Mouse (Mus musculus): Measurements from ENCODE around the gene Cradd. TPM values are rescaled to one million over a fixed set of nuclear protein-coding genes. Genes with fewer than 3 reads are reported as not detected.
A peak's percentile ranks its signal among the peaks of the same experiment; 100 is the strongest.

Gene Cradd
- polyA plus RNA-seq, 1 experiment from 2014 or later: 15.4 TPM

- Histone ChIP-seq H3K27me3 (replicated peaks; ENCODE audit: insufficient read depth, low read length) (no peaks in the 10 kb centered on the region), H3K4me1 (ENCODE audit: insufficient read depth, low read depth, low read length) (peaks cover 11% of the 10 kb centered on the region), H3K9ac (replicated peaks; ENCODE audit: low read depth) (no peak overlapping the region), H3K4me3 (ENCODE audit: low read depth, low read length) (no peak overlapping the region), H3K9me3 (ENCODE audit: low read length) (no peaks in the 10 kb centered on the region), H3K36me3 (ENCODE audit: insufficient read depth, low read length) (no peaks in the 10 kb centered on the region), H3K4me2 (replicated peaks; ENCODE audit: low read depth, low read length) (no peak overlapping the region), H3K27ac (ENCODE audit: low read length) (no peak overlapping the region)
- no peak for TF ChIP-seq CTCF (IDR thresholded peaks at IDR 0.05)
- no peak for TF ChIP-seq EP300 (IDR thresholded peaks at IDR 0.05)
- DNase-seq (ENCODE audit: low spot score): no peak
- no peak for ATAC-seq
- WGBS: 80% methylated on average over 14 of the region's 14 CpGs
These were observed 6.8 kb downstream of the Cradd start for GRCm38 (mm10) chr10:95317091-95317490.

GRCm38 (mm10) chr10:95316675-95317074 is 7.3 kb downstream of the Cradd start:
- DNase-seq (ENCODE audit: low spot score) (no peak), ATAC-seq (no peak)
- Histone ChIP-seq H3K4me1 (ENCODE audit: insufficient read depth, low read depth, low read length) (peaks cover 7% of the 10 kb centered on the region; the same call in 1 of the 2 replicates), H3K27me3 (replicated peaks; ENCODE audit: insufficient read depth, low read length) (no peaks in the 10 kb centered on the region), H3K4me2 (replicated peaks; ENCODE audit: low read depth, low read length) (no peak overlapping the region), H3K36me3 (ENCODE audit: insufficient read depth, low read length) (no peaks in the 10 kb centered on the region), H3K9ac (replicated peaks; ENCODE audit: low read depth) (no peak overlapping the region), H3K4me3 (ENCODE audit: low read depth, low read length) (no peak overlapping the region), H3K9me3 (ENCODE audit: low read length) (no peaks in the 10 kb centered on the region), H3K27ac (ENCODE audit: low read length) (no peak overlapping the region)
- 69% methylated on average over 9 of the region's 9 CpGs for WGBS
- TF ChIP-seq EP300 (IDR thresholded peaks at IDR 0.05): no peak
- no peak for TF ChIP-seq CTCF (IDR thresholded peaks at IDR 0.05)

- no peak for ATAC-seq
- no peaks in the 10 kb centered on the region for H3K36me3 ChIP-seq (ENCODE audit: insufficient read depth, low read length)
- 59% methylated on average over 19 of the region's 19 CpGs for WGBS
- H3K9me3 ChIP-seq (ENCODE audit: low read length): no peaks in the 10 kb centered on the region
- no peaks in the 10 kb centered on the region for H3K27me3 ChIP-seq (replicated peaks; ENCODE audit: insufficient read depth, low read length)
- no peak overlapping the region for H3K9ac ChIP-seq (replicated peaks; ENCODE audit: low read depth)
- peak; percentile 48 for DNase-seq (ENCODE audit: low spot score)
- peaks cover 6% of the 10 kb centered on the region; the same call in 1 of the 2 replicates for H3K4me1 ChIP-seq (ENCODE audit: insufficient read depth, low read depth, low read length)
- no peak for TF ChIP-seq CTCF (IDR thresholded peaks at IDR 0.05)
- TF ChIP-seq EP300 (IDR thresholded peaks at IDR 0.05): no peak
- no peak overlapping the region for H3K4me3 ChIP-seq (ENCODE audit: low read depth, low read length)
- H3K4me2 ChIP-seq (replicated peaks; ENCODE audit: low read depth, low read length): no peak overlapping the region
- no peak overlapping the region for H3K27ac ChIP-seq (ENCODE audit: low read length)
These were observed 8.0 kb downstream of the Cradd start for GRCm38 (mm10) chr10:95315801-95316474.

GRCm38 (mm10) chr10:95315321-95315720 is 8.6 kb downstream of the Cradd start:
- Histone ChIP-seq H3K36me3 (ENCODE audit: insufficient read depth, low read length) (no peaks in the 10 kb centered on the region), H3K4me3 (ENCODE audit: low read depth, low read length) (no peak overlapping the region), H3K9me3 (ENCODE audit: low read length) (no peaks in the 10 kb centered on the region), H3K9ac (replicated peaks; ENCODE audit: low read depth) (no peak overlapping the region), H3K27ac (ENCODE audit: low read length) (no peak overlapping the region), H3K4me1 (ENCODE audit: insufficient read depth, low read depth, low read length) (peaks cover 6% of the 10 kb centered on the region; the same call in 1 of the 2 replicates), H3K4me2 (replicated peaks; ENCODE audit: low read depth, low read length) (no peak overlapping the region), H3K27me3 (replicated peaks; ENCODE audit: insufficient read depth, low read length) (no peaks in the 10 kb centered on the region)
- DNase-seq (ENCODE audit: low spot score) (no peak), ATAC-seq (no peak)
- 80% methylated on average over 11 of the region's 11 CpGs for WGBS
- TF ChIP-seq EP300 (IDR thresholded peaks at IDR 0.05) (no peak), CTCF (IDR thresholded peaks at IDR 0.05) (no peak)

GRCm38 (mm10) chr10:95314019-95314418 is 9.9 kb downstream of the Cradd start:
- no peak overlapping the region for H3K27ac ChIP-seq (ENCODE audit: low read length)
- H3K9ac ChIP-seq (replicated peaks; ENCODE audit: low read depth): no peak overlapping the region
- H3K4me3 ChIP-seq (ENCODE audit: low read depth, low read length): no peak overlapping the region
- no peaks in the 10 kb centered on the region for H3K9me3 ChIP-seq (ENCODE audit: low read length)
- ATAC-seq (peak; percentile 61), DNase-seq (ENCODE audit: low spot score) (peak; percentile 52)
- WGBS: 17% methylated on average over 5 of the region's 5 CpGs
- TF ChIP-seq CTCF (IDR thresholded peaks at IDR 0.05) (no peak), EP300 (IDR thresholded peaks at IDR 0.05) (no peak)
- H3K4me1 ChIP-seq (ENCODE audit: insufficient read depth, low read depth, low read length): peaks cover 9% of the 10 kb centered on the region; the same call in 1 of the 2 replicates
- no peaks in the 10 kb centered on the region for H3K27me3 ChIP-seq (replicated peaks; ENCODE audit: insufficient read depth, low read length)
- no peak overlapping the region for H3K4me2 ChIP-seq (replicated peaks; ENCODE audit: low read depth, low read length)
- no peaks in the 10 kb centered on the region for H3K36me3 ChIP-seq (ENCODE audit: insufficient read depth, low read length)

GRCm38 (mm10) chr10:95313524-95313923 is 10.4 kb downstream of the Cradd start:
- no peak for ATAC-seq

More at GRCm38 (mm10) chr10:95313524-95313923, 10.4 kb downstream of the Cradd start:
- Histone ChIP-seq H3K27ac (ENCODE audit: low read length) (no peak overlapping the region), H3K36me3 (ENCODE audit: insufficient read depth, low read length) (no peaks in the 10 kb centered on the region), H3K4me3 (ENCODE audit: low read depth, low read length) (no peak overlapping the region), H3K9me3 (ENCODE audit: low read length) (no peaks in the 10 kb centered on the region), H3K9ac (replicated peaks; ENCODE audit: low read depth) (no peak overlapping the region), H3K4me1 (ENCODE audit: insufficient read depth, low read depth, low read length) (peaks cover 9% of the 10 kb centered on the region; the same call in 1 of the 2 replicates), H3K27me3 (replicated peaks; ENCODE audit: insufficient read depth, low read length) (no peaks in the 10 kb centered on the region), H3K4me2 (replicated peaks; ENCODE audit: low read depth, low read length) (no peak overlapping the region)
- DNase-seq (ENCODE audit: low spot score): peak; percentile 38
- TF ChIP-seq EP300 (IDR thresholded peaks at IDR 0.05): no peak
- TF ChIP-seq CTCF (IDR thresholded peaks at IDR 0.05): no peak
- 39% methylated on average over 9 of the region's 9 CpGs for WGBS
